Mouse (Mus musculus) hindbrain, postnatal 0 days (tissue): Measurements from ENCODE around the gene Fam180a. TPM values are rescaled to one million over a fixed set of nuclear protein-coding genes. Genes with fewer than 3 reads are reported as not detected.

Experiments
- ATAC-seq: fragments of 200-750 bp; cut with Nextera tagmentation; 2 replicates; pipeline ENCODE4 v1.8.0; 2017; ENCODE audit warnings: mild to moderate bottlenecking, moderate TSS enrichment, moderate library complexity
- DNase-seq: peaks from one replicate; pipeline ENCODE4 v3.0.0-alpha.2; 2015; ENCODE audit warnings: low spot score
- H3K27ac ChIP-seq: fragments of 300-500 bp; sonication (generic); 2 replicates; pipeline ENCODE4 v1.5.1; 2014; ENCODE audit warnings: mild to moderate bottlenecking
- H3K27me3 ChIP-seq: fragments of 300-500 bp; sonication (generic); 2 replicates; pipeline ENCODE4 v1.6.1; 2014; ENCODE audit warnings: low read length, mixed read lengths; ENCODE audit not compliant: insufficient read depth
- H3K36me3 ChIP-seq: fragments of 300-500 bp; sonication (generic); 2 replicates; pipeline ENCODE4 v1.6.1; 2014; ENCODE audit warnings: low read length, mixed read lengths; ENCODE audit not compliant: insufficient read depth
- H3K4me1 ChIP-seq: fragments of 300-500 bp; sonication (generic); 2 replicates; pipeline ENCODE4 v1.6.1; 2014; ENCODE audit warnings: antibody characterized with exemption, low read length, mixed read lengths; ENCODE audit not compliant: insufficient read depth
- H3K4me2 ChIP-seq: fragments of 300-500 bp; sonication (generic); 2 replicates; pipeline ENCODE4 v1.6.1; 2014; ENCODE audit warnings: low read depth, mild to moderate bottlenecking, low read length, moderate library complexity, mixed read lengths
- H3K4me3 ChIP-seq: fragments of 300-500 bp; sonication (generic); 2 replicates; pipeline ENCODE4 v1.5.1; 2014; ENCODE audit warnings: low read length
- H3K9ac ChIP-seq: fragments of 300-500 bp; sonication (generic); replicated peaks from 2 replicates; pipeline ENCODE4 v1.6.1; 2014; ENCODE audit warnings: mild to moderate bottlenecking, low read length, moderate library complexity, mixed read lengths
- H3K9me3 ChIP-seq: fragments of 300-500 bp; sonication (generic); 2 replicates; pipeline ENCODE4 v1.6.1; 2016; ENCODE audit warnings: low read length, mixed read lengths
- CTCF ChIP-seq: IDR thresholded peaks from 2 replicates; pipeline ENCODE4 v1.5.1; 2016; ENCODE audit warnings: antibody characterized with exemption, control low read depth, low read depth
- WGBS: fragments of 180-500 bp; shearing (Covaris S2); extraction: QIAGEN DNeasy Blood & Tissue Kit; methylation state at CpG from one replicate; pipeline ENCODE4 v1.1.7; 2014; 5-methylcytosine and 5-hydroxymethylcytosine counted together
- polyA plus RNA-seq: library from polyadenylated mRNA; unstranded; fragments of >200 nt; fragmentation: Nextera tagmentation; extraction: Ambion mirVana; gene quantifications from 2 replicates; pipeline ENCODE4 v1.2.1, GENCODE M21; 2015
- total RNA-seq: library from RNA; depleted of rRNA; stranded (reverse); fragments of >200 nt; gene quantifications from 2 replicates; pipeline ENCODE4 v1.2.3, GENCODE M21; 2014; rRNA removed

Fam180a gene
- total and polyA plus RNA-seq, 2 experiments from 2014 or later: 0.68 to 3.2 TPM

- Histone ChIP-seq H3K27ac (no peak overlapping the region), H3K9me3 (no peaks in the 10 kb centered on the region)
- ATAC-seq: peak; percentile 49; the same call in 1 of the 2 replicates
Measured at GRCm38 (mm10) chr6:35271094-35271855, 54.7 kb downstream of the Fam180a start.

GRCm38 (mm10) chr6:35269643-35270042 is 56.3 kb downstream of the Fam180a start:
- Histone ChIP-seq H3K9me3 (no peaks in the 10 kb centered on the region), H3K4me2 (no peak overlapping the region), H3K27me3 (no peaks in the 10 kb centered on the region), H3K4me1 (no peaks in the 10 kb centered on the region), H3K9ac (no peak overlapping the region), H3K36me3 (no peaks in the 10 kb centered on the region), H3K4me3 (no peak overlapping the region), H3K27ac (no peak overlapping the region)
- 82% methylated on average over 13 of the region's 13 CpGs for WGBS
- ATAC-seq (no peak), DNase-seq (no peak)
- TF ChIP-seq CTCF: no peak

More at GRCm38 (mm10) chr6:35271094-35271855, 54.7 kb downstream of the Fam180a start:
- 46% methylated on average over 12 of the region's 12 CpGs for WGBS
- peak; percentile 60 for DNase-seq
- H3K9ac ChIP-seq: no peak overlapping the region
- no peak overlapping the region for H3K4me3 ChIP-seq
- H3K27me3 ChIP-seq: no peaks in the 10 kb centered on the region
- no peak for TF ChIP-seq CTCF
- H3K4me2 ChIP-seq: no peak overlapping the region
- H3K36me3 ChIP-seq: no peaks in the 10 kb centered on the region
- H3K4me1 ChIP-seq: no peaks in the 10 kb centered on the region

GRCm38 (mm10) chr6:35268711-35269110 is 57.2 kb downstream of the Fam180a start:
- ATAC-seq: no peak
- no peak for TF ChIP-seq CTCF
- WGBS: 97% methylated on average over 13 of the region's 13 CpGs

GRCm38 (mm10) chr6:35265580-35266278 is 60.2 kb downstream of the Fam180a start:
- H3K9ac ChIP-seq: no peak overlapping the region
- no peak for TF ChIP-seq CTCF
- DNase-seq (no peak), ATAC-seq (no peak)
- H3K4me2 ChIP-seq: no peak overlapping the region
- H3K27ac ChIP-seq: no peak overlapping the region
- H3K4me3 ChIP-seq: no peak overlapping the region
- H3K4me1 ChIP-seq: no peaks in the 10 kb centered on the region
- no peaks in the 10 kb centered on the region for H3K27me3 ChIP-seq
- no peaks in the 10 kb centered on the region for H3K9me3 ChIP-seq
- 0 out of 2 replicates have a peak, but pooled peaks cover 6% of the 10 kb centered on the region for H3K36me3 ChIP-seq
- 77% methylated on average over 15 of the region's 15 CpGs for WGBS

More at GRCm38 (mm10) chr6:35268711-35269110, 57.2 kb downstream of the Fam180a start:
- Histone ChIP-seq H3K4me1 (no peaks in the 10 kb centered on the region), H3K36me3 (0 out of 2 replicates have a peak, but pooled peaks cover 2% of the 10 kb centered on the region), H3K4me3 (no peak overlapping the region), H3K4me2 (no peak overlapping the region), H3K27ac (no peak overlapping the region), H3K9me3 (no peaks in the 10 kb centered on the region), H3K27me3 (no peaks in the 10 kb centered on the region), H3K9ac (no peak overlapping the region)
- DNase-seq: no peak

Other genes starting within 250 kb of the Fam180a start
- 21.2 and 21.4 TPM in 2 replicates for gene Cnot4, start 192.4 kb downstream of the Fam180a start, total RNA-seq
- 23.5 and 24.7 TPM in 2 replicates for gene Cnot4, start 192.4 kb downstream of the Fam180a start, polyA plus RNA-seq
- gene Nup205, start 148.7 kb downstream of the Fam180a start, total RNA-seq: 46.2 and 50.4 TPM in 2 replicates
- 9.4 and 10.7 TPM in 2 replicates for gene Nup205, start 148.7 kb downstream of the Fam180a start, polyA plus RNA-seq
- gene Slc13a4, start 18.0 kb downstream of the Fam180a start, total RNA-seq: 13.7 and 22.2 TPM in 2 replicates
- 14.2 and 14.6 TPM in 2 replicates for gene Slc13a4, start 18.0 kb downstream of the Fam180a start, polyA plus RNA-seq
- gene Mtpn, start 213.7 kb upstream of the Fam180a start, total RNA-seq: 135 and 308 TPM in 2 replicates
- 204 and 216 TPM in 2 replicates for gene Mtpn, start 213.7 kb upstream of the Fam180a start, polyA plus RNA-seq